Comparison of ENCODE assay signal across 8 mouse cellular contexts in genomic region chr16:10834542-10834910, GRCm38 (mm10). TPM values are rescaled to one million over a fixed set of nuclear protein-coding genes. Genes with fewer than 3 reads are reported as not detected.
A peak's percentile ranks its signal among the peaks of the same experiment; 100 is the strongest.
DNase-seq lines count a peak whose midpoint lies in the region; ATAC-seq and TF ChIP-seq lines count a peak whose summit lies in the region.
"Had no signal": no experiment of that assay in that cellular context is flagged by ENCODE, and none has a peak within 500 bp of the region (broad histone marks: within the 10 kb centered on the region; RNA-seq: fewer than 3 reads in every experiment).

No protein-coding gene starts in this region.

- H3K27ac ChIP-seq in limb, embryonic 14.5 days (replicated peaks; ENCODE audit: low read depth, low read length), result peak overlapping the region; percentile 91; the same call in 1 of the 2 replicates
- no peak overlapping the region; the same call in 1 of the 2 replicates for H3K27ac ChIP-seq in stomach, embryonic 16.5 days (ENCODE audit: low read length)

- H3K36me3 ChIP-seq in megakaryocyte, embryonic 14.5 days (replicated peaks; ENCODE audit: low read length), result no peaks in the 10 kb centered on the region
- no peaks in the 10 kb centered on the region for H3K36me3 ChIP-seq in limb, embryonic 14.5 days (ENCODE audit: control insufficient read depth, insufficient read depth, low read length)
- no peaks in the 10 kb centered on the region for H3K36me3 ChIP-seq in stomach, embryonic 16.5 days (ENCODE audit: control insufficient read depth, insufficient read depth, low read length)

- peak overlapping the region; percentile 92 for H3K4me3 ChIP-seq in megakaryocyte, embryonic 14.5 days (replicated peaks)
- peak overlapping the region; percentile 82 for H3K4me3 ChIP-seq in limb, embryonic 14.5 days (replicated peaks; ENCODE audit: low read length)
- peak overlapping the region; percentile 91 for H3K4me3 ChIP-seq in stomach, embryonic 16.5 days (replicated peaks; ENCODE audit: low read length)

- H3K4me1 ChIP-seq in megakaryocyte, embryonic 14.5 days, result peaks cover 39% of the 10 kb centered on the region
- H3K4me1 ChIP-seq in limb, embryonic 14.5 days (ENCODE audit: control insufficient read depth, insufficient read depth, low read length), result peaks cover 16% of the 10 kb centered on the region
- peaks cover 34% of the 10 kb centered on the region for H3K4me1 ChIP-seq in stomach, embryonic 16.5 days (ENCODE audit: control insufficient read depth, insufficient read depth, low read length)

- WGBS in limb, embryonic 14.5 days, result 8% methylated on average over 12 of the region's 12 CpGs
- WGBS in stomach, embryonic 16.5 days, result 3% methylated on average over 12 of the region's 12 CpGs

- H3K4me2 ChIP-seq in limb, embryonic 14.5 days (replicated peaks; ENCODE audit: low read depth, low read length, severe bottlenecking), result peak overlapping the region; percentile 82
- peak overlapping the region; percentile 86 for H3K4me2 ChIP-seq in stomach, embryonic 16.5 days (ENCODE audit: low read depth, low read length)

- peaks cover 10% of the 10 kb centered on the region; the same call in 1 of the 2 replicates for H3K9me3 ChIP-seq in megakaryocyte, embryonic 14.5 days
- no peaks in the 10 kb centered on the region for H3K9me3 ChIP-seq in limb, embryonic 14.5 days (ENCODE audit: control insufficient read depth, low read length)
- no peaks in the 10 kb centered on the region for H3K9me3 ChIP-seq in stomach, embryonic 16.5 days (replicated peaks; ENCODE audit: control insufficient read depth, low read length)

- peaks cover 69% of the 10 kb centered on the region for H3K27me3 ChIP-seq in megakaryocyte, embryonic 14.5 days (replicated peaks)
- H3K27me3 ChIP-seq in limb, embryonic 14.5 days (ENCODE audit: control insufficient read depth, insufficient read depth, low read length), result no peaks in the 10 kb centered on the region
- H3K27me3 ChIP-seq in stomach, embryonic 16.5 days (ENCODE audit: control insufficient read depth, insufficient read depth, low read length), result no peaks in the 10 kb centered on the region

- TF ChIP-seq POLR2A in limb, embryonic 14.5 days (IDR thresholded peaks at IDR 0.05; ENCODE audit: borderline replicate concordance, extremely low read depth, insufficient read depth, insufficient read length), result no peak

- no peak for ATAC-seq in megakaryocyte, adult 5-6 weeks (ENCODE audit: poor library complexity, severe bottlenecking)
- ATAC-seq in erythroid progenitor cell, adult 5-6 weeks (replicated peaks; ENCODE audit: low FRiP score, poor library complexity, severe bottlenecking), result 0 out of 2 replicates have a peak, but pooled peaks have one; percentile 25
- no peak for ATAC-seq in limb, embryonic 14.5 days (ENCODE audit: low FRiP score, low read depth)
- no peak for ATAC-seq in stomach, embryonic 16.5 days (ENCODE audit: insufficient read depth, low FRiP score)

- DNase-seq in limb, embryonic 14.5 days (ENCODE audit: low spot score), result no peak
- DNase-seq in kidney, postnatal 25 days, result no peak
- DNase-seq in ovary, postnatal 36 days (ENCODE audit: low spot score), result no peak

- peak overlapping the region; percentile 87 for H3K9ac ChIP-seq in limb, embryonic 14.5 days (ENCODE audit: low read depth, low read length, severe bottlenecking)
- peak overlapping the region; percentile 86; the same call in 1 of the 2 replicates for H3K9ac ChIP-seq in stomach, embryonic 16.5 days (ENCODE audit: low read length)

RNA-seq across cellular contexts. Expression of gene Rmi2, which starts 0.3 kb away (rescaled TPM):
- polyA plus RNA-seq in megakaryocyte, embryonic 14.5 days (2012; ENCODE audit: insufficient read depth, low replicate concordance), result 0.53 and 0.60 TPM in 2 replicates
- 3.6 and 4.8 TPM in 2 replicates for total RNA-seq in megakaryocyte, adult 5-6 weeks (2015)
- 2.9 TPM in 2 replicates for total RNA-seq in megakaryocyte, adult 5-6 weeks (2017)
- total RNA-seq in erythroid progenitor cell, adult 5-6 weeks (2015; ENCODE audit: low replicate concordance), result 1.3 and 3.6 TPM in 2 replicates
- total RNA-seq in erythroid progenitor cell, adult 5-6 weeks (2017; ENCODE audit: low replicate concordance), result 2.0 and 3.2 TPM in 2 replicates
- 7.3 and 7.7 TPM in 2 replicates for polyA plus RNA-seq in limb, embryonic 14.5 days (2012; rRNA removed)
- polyA plus RNA-seq in limb, embryonic 14.5 days (2014; fragmentation: Nextera tagmentation; extraction: Ambion mirVana), result 3.2 and 3.4 TPM in 2 replicates
- 2.2 and 2.4 TPM in 2 replicates for polyA plus RNA-seq in stomach, embryonic 16.5 days (2015; fragmentation: Nextera tagmentation; extraction: Ambion mirVana)

RNA-seq across cellular contexts. Expression of gene Gm11172, which starts 21.8 kb away (rescaled TPM):
- polyA plus RNA-seq in megakaryocyte, embryonic 14.5 days (2012; ENCODE audit: insufficient read depth, low replicate concordance), result not detected in 2 replicates
- total RNA-seq in megakaryocyte, adult 5-6 weeks (2015), result not detected in 2 replicates
- total RNA-seq in megakaryocyte, adult 5-6 weeks (2017), result not detected in 2 replicates
- total RNA-seq in erythroid progenitor cell, adult 5-6 weeks (2015; ENCODE audit: low replicate concordance), result not detected in 2 replicates
- not detected in 2 replicates for total RNA-seq in erythroid progenitor cell, adult 5-6 weeks (2017; ENCODE audit: low replicate concordance)
- polyA plus RNA-seq in limb, embryonic 14.5 days (2012; rRNA removed), result not detected in 2 replicates
- not detected in 2 replicates for polyA plus RNA-seq in limb, embryonic 14.5 days (2014; fragmentation: Nextera tagmentation; extraction: Ambion mirVana)
- polyA plus RNA-seq in stomach, embryonic 16.5 days (2015; fragmentation: Nextera tagmentation; extraction: Ambion mirVana), result not detected in 2 replicates
- total RNA-seq: neutrophil, adult 5-6 weeks had no signal

RNA-seq across cellular contexts. Expression of gene Prm1, which starts 28.9 kb away (rescaled TPM):
- polyA plus RNA-seq in megakaryocyte, embryonic 14.5 days (2012; ENCODE audit: insufficient read depth, low replicate concordance), result not detected in 2 replicates
- total RNA-seq in megakaryocyte, adult 5-6 weeks (2015), result not detected in 2 replicates
- total RNA-seq in megakaryocyte, adult 5-6 weeks (2017), result not detected in 2 replicates
- total RNA-seq in erythroid progenitor cell, adult 5-6 weeks (2015; ENCODE audit: low replicate concordance), result not detected in 2 replicates
- not detected in 2 replicates for total RNA-seq in erythroid progenitor cell, adult 5-6 weeks (2017; ENCODE audit: low replicate concordance)
- polyA plus RNA-seq in limb, embryonic 14.5 days (2012; rRNA removed), result not detected in 2 replicates
- polyA plus RNA-seq in limb, embryonic 14.5 days (2014; fragmentation: Nextera tagmentation; extraction: Ambion mirVana), result not detected in 2 replicates
- not detected in 2 replicates for polyA plus RNA-seq in stomach, embryonic 16.5 days (2015; fragmentation: Nextera tagmentation; extraction: Ambion mirVana)
- total RNA-seq: neutrophil, adult 5-6 weeks had no signal

RNA-seq across cellular contexts. Expression of gene Prm2, which starts 38.6 kb away (rescaled TPM):
- polyA plus RNA-seq in megakaryocyte, embryonic 14.5 days (2012; ENCODE audit: insufficient read depth, low replicate concordance), result not detected in 2 replicates
- not detected in 2 replicates for total RNA-seq in megakaryocyte, adult 5-6 weeks (2015)
- total RNA-seq in megakaryocyte, adult 5-6 weeks (2017), result not detected in 2 replicates
- total RNA-seq in erythroid progenitor cell, adult 5-6 weeks (2015; ENCODE audit: low replicate concordance), result not detected in 2 replicates
- not detected in 2 replicates for total RNA-seq in erythroid progenitor cell, adult 5-6 weeks (2017; ENCODE audit: low replicate concordance)
- polyA plus RNA-seq in limb, embryonic 14.5 days (2012; rRNA removed), result not detected in 2 replicates
- not detected in 2 replicates for polyA plus RNA-seq in limb, embryonic 14.5 days (2014; fragmentation: Nextera tagmentation; extraction: Ambion mirVana)
- not detected in 2 replicates for polyA plus RNA-seq in stomach, embryonic 16.5 days (2015; fragmentation: Nextera tagmentation; extraction: Ambion mirVana)
- total RNA-seq: neutrophil, adult 5-6 weeks had no signal

RNA-seq across cellular contexts. Expression of gene Prm3, which starts 43.8 kb away (rescaled TPM):
- not detected in 2 replicates for polyA plus RNA-seq in megakaryocyte, embryonic 14.5 days (2012; ENCODE audit: insufficient read depth, low replicate concordance)
- not detected in 2 replicates for total RNA-seq in megakaryocyte, adult 5-6 weeks (2015)
- not detected in 2 replicates for total RNA-seq in megakaryocyte, adult 5-6 weeks (2017)
- not detected in 2 replicates for total RNA-seq in erythroid progenitor cell, adult 5-6 weeks (2015; ENCODE audit: low replicate concordance)
- total RNA-seq in erythroid progenitor cell, adult 5-6 weeks (2017; ENCODE audit: low replicate concordance), result not detected in 2 replicates
- polyA plus RNA-seq in limb, embryonic 14.5 days (2012; rRNA removed), result not detected in 2 replicates
- polyA plus RNA-seq in limb, embryonic 14.5 days (2014; fragmentation: Nextera tagmentation; extraction: Ambion mirVana), result not detected in 2 replicates
- not detected in 2 replicates for polyA plus RNA-seq in stomach, embryonic 16.5 days (2015; fragmentation: Nextera tagmentation; extraction: Ambion mirVana)
- total RNA-seq: neutrophil, adult 5-6 weeks had no signal
